Mouse (Mus musculus) thymus, postnatal 14 days (tissue): ENCODE results near the gene Pisd.
"Not testable (repeated sequence)": the region's sequence is repeated elsewhere in the genome, so short reads cannot be mapped to it uniquely, and the experiment has no call there.

Experiments used
- DNase-seq: peaks from one replicate; pipeline ENCODE4 v3.0.0; 2021

Pisd gene

GRCm38 (mm10) chr5:32745705-32746655 lies 39.5 kb downstream of the Pisd start:
- peak; percentile 22 for DNase-seq

GRCm38 (mm10) chr5:32742149-32742548 lies 43.3 kb downstream of the Pisd start:
- peak; percentile 55 for DNase-seq

DNA sequence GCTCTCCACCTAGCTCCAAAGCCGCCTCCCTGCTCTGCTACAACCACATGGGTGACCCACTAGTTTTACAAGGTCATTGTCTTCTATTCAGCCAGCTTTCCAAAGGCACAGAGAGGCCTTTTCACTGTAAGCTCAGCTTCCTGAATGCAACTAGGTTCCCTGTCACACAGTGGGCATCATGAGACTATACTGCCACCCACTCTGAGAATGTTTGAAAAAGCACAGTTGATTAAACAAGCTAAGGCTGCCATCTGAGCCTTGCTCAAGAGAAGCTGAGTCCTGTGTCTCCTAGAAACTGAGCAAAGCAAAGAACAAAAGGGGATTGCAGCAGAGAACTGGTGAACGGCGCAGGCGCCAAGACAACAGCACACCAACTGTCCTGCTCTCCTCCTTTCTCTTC lies 44.1 kb downstream of the Pisd start:
- DNase-seq: not testable (repeated sequence)

- not testable (repeated sequence) for DNase-seq
Measured at GRCm38 (mm10) chr5:32740850-32741249, 44.6 kb downstream of the Pisd start.

- DNase-seq: no peak
Measured at GRCm38 (mm10) chr5:32740138-32740537, 45.3 kb downstream of the Pisd start.

GRCm38 (mm10) chr5:32736770-32737169 lies 48.7 kb downstream of the Pisd start:
- DNase-seq: not testable (repeated sequence)

DNA sequence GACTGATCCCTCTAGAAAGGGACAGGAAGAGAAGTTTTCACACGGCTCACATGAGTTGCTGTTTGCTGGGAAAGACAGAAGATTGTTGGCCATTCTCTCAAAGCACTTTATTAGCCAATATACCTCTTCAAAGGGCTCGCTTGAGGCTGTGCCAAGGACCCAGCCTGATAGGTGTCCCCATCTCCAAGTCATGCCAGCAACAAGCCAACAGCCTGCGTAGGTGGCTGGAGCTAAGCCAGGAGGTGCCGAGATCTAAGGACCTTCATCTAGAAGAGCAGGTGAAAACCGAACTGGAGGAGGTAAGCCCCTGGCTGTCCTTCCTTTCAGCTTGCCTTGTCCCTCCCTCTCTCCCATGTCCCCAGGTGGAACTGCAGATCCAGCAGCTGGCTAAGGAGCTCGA lies 49.7 kb downstream of the Pisd start:
- no peak for DNase-seq

- DNase-seq: not testable (repeated sequence)
Measured at GRCm38 (mm10) chr5:32733892-32734291, 51.6 kb downstream of the Pisd start.

DNA sequence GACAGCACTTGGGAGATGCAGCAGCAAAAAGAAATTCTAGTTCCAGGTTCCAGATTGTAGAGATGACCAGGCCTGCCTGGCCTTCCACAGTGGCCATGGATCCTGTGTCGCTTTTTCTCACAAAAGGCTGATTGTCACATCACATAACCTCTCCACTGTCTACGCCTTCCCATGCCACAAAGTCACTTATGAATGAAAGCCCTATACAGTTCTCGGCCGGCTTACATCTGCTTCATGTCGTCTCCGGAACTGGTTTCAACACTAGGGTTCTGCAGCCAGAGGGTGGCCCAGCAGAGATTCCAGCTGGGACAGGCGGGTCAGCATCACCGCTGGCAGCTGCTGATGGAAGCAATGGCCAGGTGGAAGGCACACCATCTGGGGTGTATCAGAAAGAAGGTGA lies 56.6 kb downstream of the Pisd start:
- DNase-seq: no peak

- no peak for DNase-seq
Measured at GRCm38 (mm10) chr5:32728300-32728699, 57.1 kb downstream of the Pisd start.

DNA sequence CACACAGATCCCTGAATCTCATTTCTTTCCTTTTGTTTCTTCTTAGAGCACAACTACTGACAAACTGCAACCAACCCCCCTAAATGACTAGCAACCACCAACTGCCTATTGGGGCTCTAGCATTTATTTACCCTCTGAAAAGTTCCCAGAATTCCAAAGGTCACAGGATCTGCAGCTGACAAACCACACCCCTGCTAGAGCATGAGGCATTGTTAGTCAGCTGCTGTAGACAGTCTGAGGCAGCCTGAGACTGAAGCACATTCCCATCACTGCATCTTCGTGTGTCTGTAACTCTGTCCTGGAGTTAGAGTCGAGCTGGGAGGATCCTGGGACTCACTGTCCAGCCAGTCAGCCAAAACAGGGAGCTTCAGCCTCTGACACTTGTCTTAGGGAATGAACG lies 60.0 kb downstream of the Pisd start:
- not testable (repeated sequence) for DNase-seq

GRCm38 (mm10) chr5:32723981-32724380 lies 61.5 kb downstream of the Pisd start:
- no peak for DNase-seq

GRCm38 (mm10) chr5:32722711-32723110 lies 62.7 kb downstream of the Pisd start:
- not testable (repeated sequence) for DNase-seq

DNA sequence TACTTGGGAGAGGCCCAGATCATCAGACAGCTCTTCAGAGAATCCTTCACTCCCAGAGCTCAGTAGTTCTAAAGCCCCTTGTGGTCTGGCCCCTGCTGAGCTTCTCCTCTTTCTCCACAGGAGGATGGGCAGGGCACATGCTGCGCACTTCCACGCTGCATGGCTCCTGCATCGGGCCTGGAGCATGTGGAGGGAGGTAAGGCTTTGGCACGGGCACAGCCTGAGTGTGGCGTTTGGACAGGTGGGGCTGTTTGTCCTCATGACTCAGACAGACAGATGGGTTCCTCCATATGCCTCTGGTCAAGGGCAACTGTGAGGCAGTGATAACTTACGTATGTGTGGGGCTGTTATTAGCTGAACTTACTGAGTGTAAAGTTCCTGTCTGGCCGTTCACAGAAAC lies 63.2 kb downstream of the Pisd start:
- DNase-seq: no peak

GRCm38 (mm10) chr5:32721316-32721715 lies 64.1 kb downstream of the Pisd start:
- DNase-seq: no peak

DNA sequence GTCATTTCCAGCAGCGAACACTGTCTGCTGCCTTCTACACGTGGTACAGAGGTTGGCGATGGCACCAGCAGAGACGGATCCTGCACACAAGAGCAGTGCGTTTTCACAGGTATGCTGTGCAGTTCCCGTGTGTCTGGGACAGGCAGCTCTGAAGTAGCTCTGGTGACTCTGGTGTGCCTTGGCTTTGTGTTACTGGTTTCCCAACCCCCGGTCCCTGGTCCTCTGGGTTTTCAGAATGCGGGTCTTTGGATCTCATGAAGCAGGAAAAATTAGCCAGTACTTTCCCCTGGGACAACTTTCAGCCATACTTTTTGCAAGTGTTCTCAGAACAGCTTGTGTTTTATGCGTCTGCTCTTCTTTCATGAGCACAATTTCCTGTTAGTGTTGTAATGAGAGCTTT lies 65.0 kb downstream of the Pisd start:
- no peak for DNase-seq

DNA sequence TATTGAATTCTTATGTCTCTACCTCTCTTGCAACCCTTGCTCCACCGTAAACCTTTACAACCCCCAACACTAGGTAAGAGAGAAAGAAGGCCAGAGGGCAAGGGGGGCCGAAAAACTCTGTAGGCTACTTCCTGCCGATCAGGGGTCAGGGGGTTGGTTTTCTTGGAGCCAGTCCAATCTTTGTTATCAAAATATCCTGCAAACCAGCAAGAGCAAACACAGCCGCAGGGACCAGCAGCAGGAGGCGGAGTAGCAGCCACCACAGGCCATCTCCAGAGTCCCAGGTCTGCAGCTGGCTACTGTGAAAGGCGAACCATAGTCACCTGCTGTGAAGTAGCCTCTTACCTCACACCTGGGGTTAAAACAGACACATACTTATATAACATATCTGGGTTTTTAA lies 66.5 kb downstream of the Pisd start:
- no peak for DNase-seq

DNA sequence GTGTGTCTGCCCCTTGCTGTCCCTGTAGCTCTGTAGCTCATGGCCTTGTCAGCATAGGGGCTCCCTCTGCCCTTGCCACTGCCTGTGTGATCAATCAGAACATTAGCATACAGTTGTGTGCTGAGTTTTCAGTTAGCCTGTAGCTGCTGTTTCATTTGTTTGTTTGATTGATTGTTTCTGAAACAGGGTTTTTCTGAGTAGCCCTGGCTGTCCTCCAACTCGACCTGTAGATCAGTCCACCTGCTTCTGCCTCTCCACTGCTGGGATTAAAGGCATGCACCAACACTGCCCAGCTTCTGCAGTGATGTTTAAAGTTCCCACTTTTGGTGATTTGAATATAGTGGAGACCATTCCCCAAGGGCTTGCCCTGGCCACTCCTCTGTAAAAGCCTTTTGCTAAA lies 67.7 kb downstream of the Pisd start:
- DNase-seq: no peak

DNA sequence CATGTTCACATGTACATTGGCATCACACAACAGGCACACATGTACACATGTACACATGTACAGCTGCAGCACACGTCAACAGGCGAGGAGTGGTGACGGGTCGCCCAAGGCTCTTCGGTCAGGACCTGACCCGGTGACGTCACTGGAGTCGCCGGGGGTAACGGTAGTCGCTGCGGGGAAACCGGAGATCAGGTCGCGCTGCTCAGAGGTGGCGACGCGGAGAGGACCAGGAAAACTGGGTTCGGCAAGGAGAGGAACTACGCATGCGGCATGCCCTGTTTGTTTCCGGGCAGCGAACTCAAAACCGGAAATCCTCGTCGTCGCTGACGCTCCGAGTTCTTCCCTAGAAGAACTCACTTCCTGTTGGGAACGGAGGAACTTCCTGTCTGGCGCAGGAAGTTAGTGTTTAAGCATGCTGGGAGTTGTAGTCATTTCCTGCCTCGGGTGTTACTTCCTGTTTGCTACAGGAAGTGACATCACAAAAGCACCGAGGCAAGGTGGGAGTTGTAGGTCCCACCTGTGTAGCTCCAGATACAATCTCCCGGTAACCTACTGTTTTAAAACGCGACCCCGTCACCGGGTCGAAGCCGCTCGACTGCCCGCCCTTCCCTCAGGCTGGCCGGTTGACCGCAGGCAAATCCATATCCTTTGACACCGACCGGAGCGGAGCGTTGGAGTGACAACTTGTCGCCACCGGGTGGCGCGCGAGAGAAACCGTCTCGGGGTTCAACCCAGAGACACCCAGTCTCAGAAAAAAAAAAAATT lies 71.6 kb downstream of the Pisd start:
- peak; percentile 89 for DNase-seq

GRCm38 (mm10) chr5:32713042-32713702 lies 72.3 kb downstream of the Pisd start:
- no peak for DNase-seq

DNA sequence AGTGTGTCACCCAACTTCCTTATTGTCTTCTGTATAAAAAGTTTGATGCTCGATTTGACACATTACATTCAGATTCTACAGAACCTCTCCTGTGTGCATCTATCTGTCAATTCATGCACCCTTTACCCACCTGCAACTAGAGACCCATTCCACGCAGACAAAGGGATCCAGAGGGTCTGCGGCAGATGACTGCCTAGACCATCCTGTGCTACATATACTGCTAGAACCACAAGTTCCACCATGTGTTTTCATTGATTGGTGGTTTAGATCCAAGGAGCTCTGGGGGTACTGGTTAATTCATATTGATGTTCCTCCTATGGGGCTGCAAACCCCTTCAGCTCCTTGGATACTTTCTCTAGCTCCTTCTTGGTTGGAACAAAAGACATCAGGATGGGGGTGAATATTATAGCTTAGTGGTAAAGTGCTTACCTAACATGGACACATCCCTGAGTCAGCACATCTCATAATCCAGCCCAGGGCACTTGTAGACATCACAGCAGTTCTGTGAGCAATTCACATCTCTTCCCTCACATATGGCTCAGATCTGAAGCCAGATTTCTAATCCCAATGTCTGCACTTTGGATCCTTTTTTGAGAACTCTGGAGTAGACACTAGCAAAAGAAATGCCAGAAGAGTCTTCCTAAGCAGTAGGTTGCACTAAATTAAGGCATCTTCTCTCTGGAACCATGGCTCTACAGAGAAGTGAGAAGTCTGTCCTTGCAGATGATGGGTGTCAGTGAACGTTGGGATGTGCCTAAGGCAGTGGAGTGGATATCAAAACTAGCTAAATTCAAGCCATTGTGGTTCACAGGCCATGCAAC lies 73.0 kb downstream of the Pisd start:
- DNase-seq: no peak

GRCm38 (mm10) chr5:32711485-32711884 lies 74.0 kb downstream of the Pisd start:
- DNase-seq: no peak
